Mouse (Mus musculus) left cerebral cortex, adult 18-20 months (tissue): Measurements from ENCODE around the gene Pbx1. TPM values are rescaled to one million over a fixed set of nuclear protein-coding genes. Genes with fewer than 3 reads are reported as not detected.
A peak's percentile ranks its signal among the peaks of the same experiment; 100 is the strongest.

Experiments used
- DNase-seq, 2 experiments: peaks; one replicate each; pipeline ENCODE4 v3.0.0; 2021 to 2022; ENCODE audit warnings: low spot score in 2 of 2, mixed read lengths in 1 of 2
- total RNA-seq, 2 experiments: library from RNA; stranded (reverse); gene quantifications; 2 replicates each; pipeline ENCODE4 v1.2.3; 2021

Gene Pbx1
- total RNA-seq, 2 experiments from 2014 or later = 130 to 135 TPM

DNA sequence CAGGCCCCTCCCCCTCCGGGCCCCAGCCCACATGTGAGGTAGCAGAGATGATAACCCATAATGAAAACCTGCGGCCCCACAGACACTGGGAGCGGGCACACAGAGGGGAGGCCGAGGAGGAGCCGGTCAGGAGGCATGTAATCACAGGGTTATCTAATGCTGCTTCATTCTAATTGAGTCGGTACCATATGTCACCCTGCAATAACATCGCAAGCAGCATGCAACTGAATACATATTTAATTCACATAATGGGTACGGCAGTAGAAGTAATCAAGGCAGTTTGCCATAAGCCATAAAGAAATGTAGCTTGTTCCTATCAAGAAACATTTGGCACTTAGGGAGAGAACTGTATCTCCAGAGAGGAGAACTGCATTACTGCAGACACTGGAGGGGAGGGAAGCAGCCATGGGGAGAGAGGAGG, 123.0 kb downstream of the Pbx1 start:
- DNase-seq = no peak

GRCm38 (mm10) chr1:168307275-168308182, 124.5 kb downstream of the Pbx1 start:
- no peak for DNase-seq

DNA sequence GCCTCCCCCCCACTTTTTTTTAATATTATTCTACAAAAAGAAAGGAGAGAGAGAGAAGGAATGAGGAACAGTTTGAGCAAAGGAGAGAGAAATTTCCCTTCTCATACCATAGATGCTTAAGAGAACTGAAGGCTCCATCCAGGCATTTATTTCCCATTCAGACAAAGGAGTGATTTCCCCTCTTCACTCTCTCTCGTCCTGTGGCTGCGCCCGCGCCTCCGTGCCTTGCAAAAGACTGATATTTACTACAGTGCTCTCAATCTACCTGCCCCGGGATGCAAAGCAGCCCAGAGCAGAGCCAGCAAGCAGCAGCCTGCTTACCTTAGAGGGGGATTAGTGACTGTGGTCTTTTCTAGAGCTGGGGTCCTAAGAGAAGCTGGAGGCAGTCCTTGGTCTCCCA, 131.6 kb downstream of the Pbx1 start:
- no peak for DNase-seq

GRCm38 (mm10) chr1:168299928-168300365, 132.1 kb downstream of the Pbx1 start:
- DNase-seq = no peak

DNA sequence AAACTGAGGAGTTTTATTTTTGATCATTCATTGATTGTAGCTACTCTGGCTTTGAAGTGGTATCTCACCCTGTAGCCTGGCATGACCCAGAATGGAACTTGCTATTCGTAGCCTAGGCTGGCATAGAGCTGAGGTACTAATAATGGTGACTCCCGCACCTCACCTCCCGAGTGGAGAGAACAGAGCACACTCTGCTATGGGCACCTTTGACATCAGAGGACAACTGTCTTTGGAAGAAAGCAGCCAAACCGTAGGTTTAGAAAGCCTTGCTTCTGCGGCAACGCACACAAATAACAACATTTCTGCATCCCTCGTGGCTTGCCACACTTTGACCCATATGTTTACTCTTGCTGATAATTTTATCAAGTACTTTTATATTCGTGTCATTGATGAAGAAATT, 132.9 kb downstream of the Pbx1 start:
- DNase-seq = no peak

DNA sequence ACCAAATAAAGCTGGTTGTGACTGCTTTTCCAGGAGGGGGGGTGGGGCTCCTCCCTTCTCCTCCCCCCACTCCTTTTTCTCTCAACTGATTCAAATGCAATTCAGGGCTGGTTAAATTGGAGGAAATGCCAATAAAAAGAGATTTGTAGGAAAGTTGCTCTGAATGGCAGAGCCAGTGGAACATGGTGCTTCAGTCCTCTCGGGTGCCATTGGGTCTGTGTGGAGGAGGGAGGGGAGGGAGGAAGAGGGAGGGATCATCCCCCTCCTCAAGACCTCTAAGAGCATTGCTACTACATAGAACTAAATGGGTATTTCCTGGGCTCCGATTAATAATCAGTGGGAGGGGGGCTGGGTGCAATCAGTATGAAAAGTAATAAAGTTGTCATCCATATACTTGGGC, 135.8 kb downstream of the Pbx1 start:
- DNase-seq = no peak

- DNase-seq = no peak
Observed at GRCm38 (mm10) chr1:168295782-168296181, 136.3 kb downstream of the Pbx1 start.

DNA sequence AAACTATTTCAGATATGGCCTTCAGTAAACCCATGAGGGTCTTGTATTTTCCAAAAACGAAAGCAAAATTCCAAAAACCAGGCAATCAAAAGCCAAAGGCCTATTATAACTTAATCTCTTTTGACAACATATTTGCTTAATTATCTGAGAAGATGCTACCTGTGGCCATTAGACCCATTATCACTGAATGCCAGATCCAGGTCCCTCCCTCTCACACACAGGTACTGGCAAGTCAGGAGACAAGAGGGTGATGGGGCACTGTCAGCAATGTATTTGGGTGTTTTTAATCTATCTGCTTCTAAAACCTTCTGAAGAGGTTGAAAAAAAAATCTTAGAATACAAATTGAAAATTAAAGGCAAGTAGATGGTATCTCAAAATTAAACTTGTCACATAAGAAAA, 138.4 kb downstream of the Pbx1 start:
- no peak for DNase-seq

DNA sequence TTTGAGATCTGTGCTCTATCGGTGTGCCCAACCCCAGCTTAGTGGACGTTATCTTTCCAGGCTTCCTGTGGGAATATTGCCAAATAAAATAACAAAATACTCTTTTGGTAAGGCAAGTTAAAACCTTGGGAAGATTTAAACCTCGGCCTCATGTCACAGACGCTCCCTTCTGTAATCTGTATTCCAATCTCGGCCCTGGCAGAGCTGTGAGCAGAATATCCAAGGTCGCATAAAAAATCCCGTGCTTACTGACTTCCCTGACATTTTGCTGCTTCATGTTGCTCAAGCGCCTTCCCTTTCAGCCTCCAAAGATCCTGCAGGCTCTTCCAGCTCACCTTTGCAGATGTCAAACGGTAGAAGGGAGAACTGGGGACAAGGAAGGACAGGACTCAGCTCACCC, 140.0 kb downstream of the Pbx1 start:
- DNase-seq = no peak

DNA sequence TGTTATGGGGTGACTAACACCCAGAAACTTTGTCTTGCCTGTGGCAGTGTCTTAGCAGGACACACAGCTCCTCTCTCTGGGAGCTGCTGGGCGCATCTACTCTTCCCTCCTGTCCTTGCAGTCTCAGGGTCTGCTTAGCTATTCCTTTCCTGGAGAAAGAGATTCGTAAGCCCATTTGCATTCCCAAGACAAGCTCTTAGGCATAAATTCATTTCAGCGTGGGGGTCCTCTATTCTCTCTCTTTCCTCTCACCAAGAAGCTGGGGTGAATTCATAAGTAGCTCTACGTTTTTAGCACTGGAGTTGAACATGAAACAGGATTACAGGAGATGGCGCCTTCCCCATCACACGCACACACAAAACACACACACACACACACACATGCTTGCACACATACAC, 140.4 kb downstream of the Pbx1 start:
- DNase-seq = no peak

DNA sequence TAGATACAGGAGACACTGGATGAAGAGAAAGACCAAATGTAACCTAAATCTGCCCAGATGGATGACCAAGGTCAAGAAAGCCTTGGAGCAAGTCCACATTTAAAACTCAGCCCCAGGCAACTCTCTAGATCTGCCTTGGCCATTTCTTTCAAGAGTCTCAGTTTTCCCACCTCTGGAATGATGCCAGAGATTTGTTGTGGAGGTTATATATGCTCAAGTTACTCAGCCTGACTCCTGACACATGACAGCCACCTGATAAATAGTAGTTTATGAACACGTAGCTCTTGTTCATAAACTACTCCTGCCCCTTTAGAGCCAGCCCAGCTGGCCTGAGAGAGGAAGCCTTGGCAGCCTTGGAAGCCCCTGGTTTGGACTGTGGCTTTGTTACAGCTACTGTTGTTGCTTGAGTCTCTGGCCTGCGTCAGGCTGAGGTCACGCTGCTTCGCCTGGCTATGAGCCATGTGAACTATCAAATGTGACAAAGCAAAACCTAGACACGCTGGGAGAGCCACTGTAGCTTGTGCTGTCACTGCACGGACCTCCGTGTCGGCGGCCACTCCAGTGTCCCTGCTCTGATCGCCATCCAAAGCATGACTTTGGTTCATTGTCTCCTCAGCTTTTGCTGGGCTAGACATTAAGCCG, 140.9 kb downstream of the Pbx1 start:
- DNase-seq = no peak

- DNase-seq = no peak
Observed at GRCm38 (mm10) chr1:168290236-168290985, 141.7 kb downstream of the Pbx1 start.

DNA sequence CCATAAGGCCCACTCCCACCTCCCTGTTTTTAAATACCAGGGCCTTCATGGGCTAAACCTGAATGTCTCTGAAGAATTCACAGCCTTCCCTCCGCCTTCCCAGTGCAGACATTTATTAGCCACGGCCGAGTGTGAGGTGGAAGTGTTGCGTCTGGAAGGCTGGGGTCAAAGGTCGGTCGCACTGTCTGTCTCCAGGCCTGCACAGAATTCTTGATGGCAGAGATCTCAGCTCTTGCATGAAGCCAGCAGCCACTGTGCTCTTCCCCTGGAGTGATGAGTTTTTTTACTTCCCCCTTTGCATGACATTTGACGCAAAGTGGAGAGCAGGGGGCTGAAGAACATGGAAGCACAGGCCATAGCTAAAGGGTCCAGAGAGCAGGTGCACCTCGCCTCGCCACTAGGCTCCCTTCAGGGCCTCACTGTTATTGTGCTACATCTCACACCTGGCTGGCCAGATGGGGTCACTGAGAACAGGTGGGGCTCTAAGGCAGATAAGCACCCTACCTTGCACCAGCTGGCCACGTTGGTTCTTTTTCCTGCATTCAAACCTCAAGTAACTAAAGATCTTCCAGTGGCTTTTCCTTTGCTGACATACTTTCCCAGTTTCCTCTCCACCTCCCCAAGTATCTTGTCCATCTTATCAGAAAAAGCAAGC, 143.1 kb downstream of the Pbx1 start:
- DNase-seq = no peak

DNA sequence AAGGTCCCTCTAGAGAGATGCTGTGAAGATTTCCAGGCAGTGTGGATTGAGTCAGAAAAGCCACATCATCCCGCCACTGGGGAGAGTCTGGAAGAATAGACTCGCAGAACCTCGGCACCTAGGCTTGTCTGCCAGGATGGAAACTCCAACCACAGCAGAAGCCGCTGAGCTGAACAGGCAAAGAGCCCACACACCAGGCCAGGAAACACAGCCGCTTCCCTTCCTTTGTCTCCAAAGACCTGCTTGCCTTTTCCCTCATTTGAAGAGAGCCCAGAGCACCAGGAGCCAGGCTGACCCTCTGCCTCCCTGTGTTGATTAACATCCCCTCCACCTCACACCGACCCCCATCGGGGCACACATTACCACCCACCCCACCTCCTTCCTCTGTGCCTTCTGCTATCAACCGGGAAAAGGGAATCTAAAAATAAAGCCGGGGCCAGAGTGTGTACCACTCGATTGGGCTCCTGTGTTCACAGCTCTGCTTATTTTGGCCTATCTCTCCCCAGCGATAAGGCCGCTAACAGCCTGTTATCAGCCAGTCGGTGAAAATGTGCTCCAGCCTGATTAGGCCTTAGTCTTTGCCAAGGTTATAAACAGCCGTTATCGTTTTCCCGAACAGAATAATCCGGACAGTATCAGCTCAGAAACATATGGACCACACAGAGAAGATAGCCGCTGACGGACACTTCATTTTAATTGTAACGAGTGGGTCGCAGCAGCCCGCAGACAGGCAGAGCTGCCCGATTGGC, 144.1 kb downstream of the Pbx1 start:
- peak; percentile 56 to 62 for DNase-seq

GRCm38 (mm10) chr1:168286862-168287650, 145.0 kb downstream of the Pbx1 start:
- DNase-seq = no peak

DNA sequence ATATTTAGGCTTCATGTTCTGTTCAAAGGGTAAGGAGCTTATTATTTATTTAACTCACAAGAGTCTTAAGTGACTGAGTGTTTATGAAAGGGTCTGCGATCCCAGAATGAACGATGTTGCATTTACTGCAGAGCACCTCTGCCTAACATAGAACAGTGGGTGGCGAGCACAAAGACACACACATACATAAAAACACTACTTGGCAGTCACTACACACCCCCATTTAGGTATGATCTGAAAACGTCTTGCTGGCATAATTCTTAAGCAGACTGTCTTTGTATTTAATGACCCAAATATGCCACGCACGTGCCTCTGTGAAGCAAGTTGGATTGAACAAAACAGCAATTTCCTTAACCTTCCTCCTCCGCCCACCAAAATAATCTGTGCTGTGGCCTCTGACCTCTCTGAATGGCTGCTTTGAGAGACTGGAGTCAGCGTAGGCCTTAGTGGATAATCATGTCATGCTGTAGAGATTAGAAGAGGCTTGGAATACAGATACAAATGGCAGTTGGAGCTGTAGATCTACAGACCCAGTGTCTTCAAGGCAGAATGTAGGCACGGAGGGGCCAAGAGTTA, 147.4 kb downstream of the Pbx1 start:
- no peak for DNase-seq

DNA sequence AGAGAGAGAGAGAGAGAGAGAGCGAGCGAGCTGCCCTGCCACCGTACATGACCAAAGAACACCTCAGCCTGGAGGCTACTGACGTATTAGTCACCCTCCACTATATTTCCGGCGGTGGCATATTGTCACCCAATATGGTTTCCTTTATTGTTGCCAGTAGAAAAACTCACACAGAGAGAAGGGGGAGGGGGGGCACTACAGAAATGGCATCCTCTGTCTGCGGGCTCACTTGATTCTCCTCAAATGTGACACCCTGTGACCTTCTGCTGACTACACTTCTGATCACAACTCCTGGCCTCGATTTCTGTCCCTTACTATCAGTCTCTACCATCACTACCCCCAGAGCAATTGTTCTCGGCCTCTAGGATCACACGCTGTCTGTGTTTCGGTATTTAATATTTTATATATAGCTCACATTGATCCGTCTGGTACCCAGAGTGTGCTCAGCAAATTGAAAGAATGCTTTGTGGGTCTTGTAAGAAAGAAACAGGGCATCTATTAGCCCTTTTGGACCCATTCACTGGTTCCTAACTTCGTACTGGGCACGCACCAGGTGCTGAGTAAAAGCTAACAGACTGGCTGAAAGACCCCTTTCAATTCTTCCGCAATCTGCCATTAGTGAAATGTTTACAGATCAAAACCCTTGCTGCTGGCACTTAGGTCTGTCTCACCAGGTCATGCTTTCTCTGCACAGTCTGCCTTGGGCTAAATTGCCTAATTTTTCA, 148.1 kb downstream of the Pbx1 start:
- no peak for DNase-seq

DNA sequence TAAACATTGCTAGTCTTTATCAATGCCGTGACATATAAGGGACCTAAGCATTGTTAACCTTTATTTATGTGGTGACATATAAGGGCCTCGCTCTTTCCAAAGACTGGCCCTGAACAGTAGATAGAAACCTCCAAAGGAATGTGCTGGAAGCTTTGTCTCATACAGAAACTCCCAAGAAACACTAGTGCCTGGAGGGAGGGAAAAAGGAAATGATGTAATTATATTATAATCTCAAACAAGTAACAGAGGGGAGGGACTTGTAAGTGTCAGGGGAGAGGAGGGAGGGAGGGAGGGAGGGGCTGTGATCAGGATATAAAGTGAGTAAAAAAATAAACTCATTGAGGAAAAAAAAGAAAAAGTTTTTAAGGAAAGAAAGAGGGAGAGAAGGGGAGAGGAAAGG, 148.6 kb downstream of the Pbx1 start:
- no peak for DNase-seq

- no peak for DNase-seq
Observed at GRCm38 (mm10) chr1:168275678-168276077, 156.4 kb downstream of the Pbx1 start.
